Mouse (Mus musculus) embryonic facial prominence, embryonic 11.5 days (tissue): ENCODE measurements around the gene Ube2e2. TPM values are rescaled to one million over a fixed set of nuclear protein-coding genes. Genes with fewer than 3 reads are reported as not detected.

Experiments used
- ATAC-seq: fragments of 200-750 bp; cut with Nextera tagmentation; replicated peaks from 2 replicates; pipeline ENCODE4 v1.8.0; 2017; ENCODE audit warnings: low read depth; ENCODE audit not compliant: insufficient number of reproducible peaks, low FRiP score, low TSS enrichment
- DNase-seq: peaks from one replicate; pipeline ENCODE4 v3.0.0-alpha.2; 2015; ENCODE audit warnings: low spot score
- H3K27ac ChIP-seq: fragments of 300-500 bp; sonication (generic); replicated peaks from 2 replicates; pipeline ENCODE4 v1.5.1; 2014; ENCODE audit warnings: mild to moderate bottlenecking, low read depth, low read length, control low read depth
- H3K27me3 ChIP-seq: fragments of 300-500 bp; sonication (generic); 2 replicates; pipeline ENCODE4 v1.6.1; 2014; ENCODE audit warnings: mild to moderate bottlenecking, low read length, moderate library complexity, mixed read lengths; ENCODE audit not compliant: control insufficient read depth, insufficient read depth
- H3K36me3 ChIP-seq: fragments of 300-500 bp; sonication (generic); replicated peaks from 2 replicates; pipeline ENCODE4 v1.6.1; 2014; ENCODE audit warnings: low read depth, mild to moderate bottlenecking, low read length, moderate library complexity, mixed read lengths; ENCODE audit not compliant: control insufficient read depth, insufficient read depth
- H3K4me1 ChIP-seq: fragments of 300-500 bp; sonication (generic); 2 replicates; pipeline ENCODE4 v1.6.1; 2014; ENCODE audit warnings: low read length, mixed read lengths; ENCODE audit not compliant: control insufficient read depth, insufficient read depth
- H3K4me2 ChIP-seq: fragments of 300-500 bp; sonication (generic); 2 replicates; pipeline ENCODE4 v1.6.1; 2014; ENCODE audit warnings: low read depth, mild to moderate bottlenecking, control low read depth, low read length, moderate library complexity
- H3K4me3 ChIP-seq: fragments of 300-500 bp; sonication (generic); 2 replicates; pipeline ENCODE4 v1.5.1; 2014; ENCODE audit warnings: low read depth, low read length, control low read depth
- H3K9ac ChIP-seq: fragments of 300-500 bp; sonication (generic); replicated peaks from 2 replicates; pipeline ENCODE4 v1.6.1; 2014; ENCODE audit warnings: mild to moderate bottlenecking, control low read depth, low read length
- H3K9me3 ChIP-seq: fragments of 300-500 bp; sonication (generic); replicated peaks from 2 replicates; pipeline ENCODE4 v1.6.1; 2016; ENCODE audit warnings: mild to moderate bottlenecking, low read length, inconsistent platforms, mixed read lengths; ENCODE audit not compliant: control insufficient read depth
- WGBS: fragments of 180-500 bp; shearing (Covaris S2); extraction: QIAGEN DNeasy Blood & Tissue Kit; methylation state at CpG from one replicate; pipeline ENCODE4 v1.1.7; 2014; 5-methylcytosine and 5-hydroxymethylcytosine counted together
- polyA plus RNA-seq: library from polyadenylated mRNA; unstranded; fragments of >200 nt; fragmentation: Nextera tagmentation; extraction: Ambion mirVana; gene quantifications from 2 replicates; pipeline ENCODE4 v1.2.1, GENCODE M21; 2014

Ube2e2 gene
- polyA plus RNA-seq, 1 experiment from 2014 or later: 52.9 TPM

- H3K4me2 ChIP-seq: no peak overlapping the region
- no peaks in the 10 kb centered on the region for H3K27me3 ChIP-seq
- H3K9ac ChIP-seq: no peak overlapping the region
- no peaks in the 10 kb centered on the region for H3K9me3 ChIP-seq
- no peaks in the 10 kb centered on the region for H3K4me1 ChIP-seq
- no peaks in the 10 kb centered on the region for H3K36me3 ChIP-seq
- DNase-seq: no peak
- no peak for ATAC-seq
- no peak overlapping the region for H3K27ac ChIP-seq
- H3K4me3 ChIP-seq: no peak overlapping the region
Measured at GRCm38 (mm10) chr14:18826753-18827152, 67.3 kb downstream of the Ube2e2 start.

GRCm38 (mm10) chr14:18820713-18821112 lies 73.4 kb downstream of the Ube2e2 start:
- Histone ChIP-seq H3K36me3 (no peaks in the 10 kb centered on the region), H3K9ac (no peak overlapping the region), H3K4me2 (no peak overlapping the region), H3K4me1 (no peaks in the 10 kb centered on the region), H3K27me3 (no peaks in the 10 kb centered on the region), H3K9me3 (no peaks in the 10 kb centered on the region), H3K27ac (no peak overlapping the region), H3K4me3 (no peak overlapping the region)
- no peak for DNase-seq
- ATAC-seq: no peak
- WGBS: 72% methylated on average over 6 of the region's 6 CpGs

- Histone ChIP-seq H3K27ac (no peak overlapping the region), H3K27me3 (no peaks in the 10 kb centered on the region), H3K9me3 (no peaks in the 10 kb centered on the region), H3K9ac (no peak overlapping the region), H3K4me1 (no peaks in the 10 kb centered on the region), H3K36me3 (no peaks in the 10 kb centered on the region), H3K4me3 (no peak overlapping the region), H3K4me2 (no peak overlapping the region)
- DNase-seq: no peak
- no peak for ATAC-seq
Measured at GRCm38 (mm10) chr14:18796857-18797256, 97.2 kb downstream of the Ube2e2 start.

DNA sequence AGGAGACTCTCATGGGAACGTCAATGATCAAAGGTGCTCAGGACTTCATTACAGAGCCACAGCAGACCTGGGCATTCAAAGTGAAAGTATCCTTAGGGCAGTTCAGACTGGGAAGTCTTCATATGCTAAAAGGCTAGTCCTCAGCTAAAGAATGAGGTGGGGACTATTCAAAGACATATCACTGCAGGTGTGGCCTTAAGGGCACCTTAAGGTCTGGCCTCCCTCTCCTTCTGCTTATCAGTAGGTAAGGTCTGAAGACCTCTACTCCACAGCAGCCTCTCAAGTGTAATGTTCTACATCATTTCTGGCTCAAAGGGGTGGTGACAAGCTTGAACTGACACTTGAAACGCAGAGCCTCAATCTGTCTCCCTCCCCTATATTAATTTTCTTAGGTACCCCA lies 98.3 kb downstream of the Ube2e2 start:
- ATAC-seq (no peak), DNase-seq (no peak)
- H3K9ac ChIP-seq: no peak overlapping the region
- no peaks in the 10 kb centered on the region for H3K4me1 ChIP-seq
- WGBS: 66% methylated on average over 2 of the region's 2 CpGs
- H3K27ac ChIP-seq: no peak overlapping the region
- no peak overlapping the region for H3K4me2 ChIP-seq
- no peaks in the 10 kb centered on the region for H3K36me3 ChIP-seq
- no peaks in the 10 kb centered on the region for H3K27me3 ChIP-seq
- no peaks in the 10 kb centered on the region for H3K9me3 ChIP-seq
- no peak overlapping the region for H3K4me3 ChIP-seq

- 80% methylated on average over 3 of the region's 3 CpGs for WGBS
- Histone ChIP-seq H3K4me2 (no peak overlapping the region), H3K27ac (no peak overlapping the region), H3K36me3 (no peaks in the 10 kb centered on the region), H3K9me3 (no peaks in the 10 kb centered on the region), H3K9ac (no peak overlapping the region), H3K27me3 (no peaks in the 10 kb centered on the region), H3K4me1 (no peaks in the 10 kb centered on the region), H3K4me3 (no peak overlapping the region)
- ATAC-seq: no peak
- no peak for DNase-seq
Measured at GRCm38 (mm10) chr14:18778993-18779675, 114.9 kb downstream of the Ube2e2 start.

DNA sequence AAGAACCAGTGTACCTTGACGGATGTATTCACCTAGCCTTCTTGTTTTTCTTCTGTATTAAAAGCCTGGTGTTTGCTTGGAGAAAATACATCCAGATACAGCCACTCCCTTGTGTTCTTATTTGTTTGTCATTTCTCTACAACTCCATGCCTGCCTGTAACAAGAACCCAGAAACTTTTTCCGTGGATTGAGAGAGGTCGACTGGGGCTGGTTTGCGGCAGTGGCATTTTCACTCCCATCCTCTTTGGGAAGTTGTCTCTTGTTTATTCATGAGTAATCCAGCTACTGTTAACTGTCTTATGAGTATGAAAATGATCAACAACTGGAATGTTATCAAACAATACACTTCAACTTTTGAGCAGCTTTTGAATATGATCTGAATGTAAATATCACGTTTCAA lies 115.8 kb downstream of the Ube2e2 start:
- no peak for DNase-seq
- WGBS: 91% methylated on average over 5 of the region's 5 CpGs
- no peaks in the 10 kb centered on the region for H3K27me3 ChIP-seq

GRCm38 (mm10) chr14:18776132-18776531 lies 117.9 kb downstream of the Ube2e2 start:
- Histone ChIP-seq H3K27me3 (no peaks in the 10 kb centered on the region), H3K27ac (no peak overlapping the region), H3K9me3 (no peaks in the 10 kb centered on the region), H3K4me1 (no peaks in the 10 kb centered on the region), H3K4me2 (no peak overlapping the region), H3K9ac (no peak overlapping the region), H3K4me3 (no peak overlapping the region), H3K36me3 (no peaks in the 10 kb centered on the region)
- 87% methylated on average over 2 of the region's 2 CpGs for WGBS
- no peak for DNase-seq
- no peak for ATAC-seq

More for the DNA sequence above, 115.8 kb downstream of the Ube2e2 start:
- Histone ChIP-seq H3K9ac (no peak overlapping the region), H3K36me3 (no peaks in the 10 kb centered on the region), H3K4me2 (no peak overlapping the region), H3K9me3 (no peaks in the 10 kb centered on the region), H3K4me1 (no peaks in the 10 kb centered on the region), H3K4me3 (no peak overlapping the region), H3K27ac (no peak overlapping the region)
- ATAC-seq: no peak

- no peak for DNase-seq
Measured at GRCm38 (mm10) chr14:18773724-18774123, 120.3 kb downstream of the Ube2e2 start.

More at GRCm38 (mm10) chr14:18773724-18774123, 120.3 kb downstream of the Ube2e2 start:
- Histone ChIP-seq H3K4me1 (no peaks in the 10 kb centered on the region), H3K36me3 (no peaks in the 10 kb centered on the region), H3K27me3 (no peaks in the 10 kb centered on the region), H3K27ac (no peak overlapping the region), H3K9ac (no peak overlapping the region), H3K4me2 (no peak overlapping the region), H3K9me3 (no peaks in the 10 kb centered on the region), H3K4me3 (no peak overlapping the region)
- no peak for ATAC-seq
- 69% methylated on average over 2 of the region's 2 CpGs for WGBS
